Mouse (Mus musculus) E14TG2a.4 (cell line): Measurements from ENCODE around the gene Nckap5.

Source experiments
- H3K27me3 ChIP-seq: 2 replicates; pipeline ENCODE4 v1.6.1; 2014; ENCODE audit warnings: low read length, control low read depth; ENCODE audit not compliant: insufficient read depth
- H3K36me3 ChIP-seq: 2 replicates; pipeline ENCODE4 v1.6.1; 2014; ENCODE audit warnings: low read length, control low read depth; ENCODE audit not compliant: insufficient read depth
- H3K4me1 ChIP-seq: replicated peaks from 2 replicates; pipeline ENCODE4 v1.6.1; 2014; ENCODE audit warnings: low read depth, low read length, control low read depth
- H3K4me3 ChIP-seq: replicated peaks from 2 replicates; pipeline ENCODE4 v1.5.1; 2014; ENCODE audit warnings: mild to moderate bottlenecking, low read length
- H3K9me3 ChIP-seq: 2 replicates; pipeline ENCODE4 v1.6.1; 2014; ENCODE audit warnings: low read length, control low read depth
- CTCF ChIP-seq: conservative IDR thresholded peaks from 2 replicates; pipeline ENCODE4 v1.5.1; 2014; ENCODE audit warnings: low read length
- NANOG ChIP-seq: IDR thresholded peaks from 2 replicates; pipeline ENCODE4 v1.6.1; 2014; ENCODE audit warnings: borderline replicate concordance, low read length, mixed read lengths
- POU5F1 ChIP-seq: IDR thresholded peaks from 2 replicates; pipeline ENCODE4 v1.6.1; 2014; ENCODE audit warnings: low read length, borderline replicate concordance

Gene Nckap5

GRCm38 (mm10) chr1:126846317-126846716 lies 15.7 kb upstream of the Nckap5 start:
- Histone ChIP-seq H3K4me1 (no peaks in the 10 kb centered on the region), H3K9me3 (0 out of 2 replicates have a peak, but pooled peaks cover 6% of the 10 kb centered on the region), H3K36me3 (no peaks in the 10 kb centered on the region), H3K27me3 (no peaks in the 10 kb centered on the region), H3K4me3 (no peak overlapping the region)
- TF ChIP-seq CTCF (no peak), NANOG (no peak)

- TF ChIP-seq POU5F1 (no peak), NANOG (no peak), CTCF (no peak)
Measured at GRCm38 (mm10) chr1:126832885-126833284, 2.3 kb upstream of the Nckap5 start.

GRCm38 (mm10) chr1:126829031-126829430 lies 1.6 kb downstream of the Nckap5 start:
- peaks cover 11% of the 10 kb centered on the region for H3K4me1 ChIP-seq
- H3K27me3 ChIP-seq = peaks cover 36% of the 10 kb centered on the region
- no peaks in the 10 kb centered on the region for H3K9me3 ChIP-seq
- no peak overlapping the region for H3K4me3 ChIP-seq
- TF ChIP-seq CTCF (no peak), NANOG (no peak), POU5F1 (no peak)
- H3K36me3 ChIP-seq = no peaks in the 10 kb centered on the region

More at GRCm38 (mm10) chr1:126832885-126833284, 2.3 kb upstream of the Nckap5 start:
- Histone ChIP-seq H3K4me3 (no peak overlapping the region), H3K36me3 (no peaks in the 10 kb centered on the region), H3K4me1 (peaks cover 11% of the 10 kb centered on the region), H3K9me3 (no peaks in the 10 kb centered on the region), H3K27me3 (peaks cover 28% of the 10 kb centered on the region)

GRCm38 (mm10) chr1:126824841-126825240 lies 5.8 kb downstream of the Nckap5 start:
- H3K4me3 ChIP-seq = no peak overlapping the region
- no peak for TF ChIP-seq NANOG
- TF ChIP-seq CTCF = no peak
- no peak for TF ChIP-seq POU5F1
- peaks cover 1% of the 10 kb centered on the region; the same call in 1 of the 2 replicates for H3K4me1 ChIP-seq

GRCm38 (mm10) chr1:126822246-126822645 lies 8.4 kb downstream of the Nckap5 start:
- Histone ChIP-seq H3K4me3 (no peak overlapping the region), H3K36me3 (no peaks in the 10 kb centered on the region), H3K4me1 (no peaks in the 10 kb centered on the region), H3K27me3 (peaks cover 6% of the 10 kb centered on the region; the same call in 1 of the 2 replicates), H3K9me3 (no peaks in the 10 kb centered on the region)
- TF ChIP-seq NANOG (no peak), POU5F1 (no peak), CTCF (no peak)

More at GRCm38 (mm10) chr1:126824841-126825240, 5.8 kb downstream of the Nckap5 start:
- peaks cover 21% of the 10 kb centered on the region for H3K27me3 ChIP-seq
- H3K36me3 ChIP-seq = no peaks in the 10 kb centered on the region
- H3K9me3 ChIP-seq = no peaks in the 10 kb centered on the region

GRCm38 (mm10) chr1:126817381-126818034 lies 13.1 kb downstream of the Nckap5 start:
- TF ChIP-seq CTCF (no peak), POU5F1 (no peak), NANOG (no peak)
- H3K36me3 ChIP-seq = no peaks in the 10 kb centered on the region
- H3K27me3 ChIP-seq = no peaks in the 10 kb centered on the region
- no peaks in the 10 kb centered on the region for H3K4me1 ChIP-seq
- H3K4me3 ChIP-seq = no peak overlapping the region
- H3K9me3 ChIP-seq = no peaks in the 10 kb centered on the region

- no peak for TF ChIP-seq NANOG
- TF ChIP-seq POU5F1 = no peak
- TF ChIP-seq CTCF = no peak
- Histone ChIP-seq H3K4me3 (no peak overlapping the region), H3K36me3 (no peaks in the 10 kb centered on the region), H3K9me3 (no peaks in the 10 kb centered on the region), H3K27me3 (no peaks in the 10 kb centered on the region), H3K4me1 (no peaks in the 10 kb centered on the region)
Measured at GRCm38 (mm10) chr1:126806994-126807611, 23.5 kb downstream of the Nckap5 start.

- Histone ChIP-seq H3K4me1 (no peaks in the 10 kb centered on the region), H3K9me3 (no peaks in the 10 kb centered on the region), H3K4me3 (no peak overlapping the region), H3K27me3 (no peaks in the 10 kb centered on the region), H3K36me3 (no peaks in the 10 kb centered on the region)
- TF ChIP-seq POU5F1 = no peak
- no peak for TF ChIP-seq NANOG
- no peak for TF ChIP-seq CTCF
Measured at GRCm38 (mm10) chr1:126806548-126806947, 24.1 kb downstream of the Nckap5 start.

GRCm38 (mm10) chr1:126802405-126802804 lies 28.2 kb downstream of the Nckap5 start:
- H3K36me3 ChIP-seq = no peaks in the 10 kb centered on the region
- no peak for TF ChIP-seq NANOG
- TF ChIP-seq POU5F1 = no peak
- TF ChIP-seq CTCF = no peak
- no peaks in the 10 kb centered on the region for H3K9me3 ChIP-seq
- no peaks in the 10 kb centered on the region for H3K4me1 ChIP-seq
- no peak overlapping the region for H3K4me3 ChIP-seq
- H3K27me3 ChIP-seq = no peaks in the 10 kb centered on the region
